Mouse (Mus musculus): Measurements from ENCODE around the gene Cd300e. TPM values are rescaled to one million over a fixed set of nuclear protein-coding genes. Genes with fewer than 3 reads are reported as not detected.

Cd300e gene
- total RNA-seq (2014; rRNA removed) (not detected in 2 replicates), polyA plus RNA-seq (2015; fragmentation: Nextera tagmentation; extraction: Ambion mirVana) (0.09 and 0.14 TPM in 2 replicates)

GRCm38 (mm10) chr11:115062077-115062476 is at the start of gene Cd300e:
TSS of gene Cd300e (minus strand) at chr11:115062177.
- Histone ChIP-seq H3K36me3 (ENCODE audit: insufficient read depth, low read length) (no peaks in the 10 kb centered on the region), H3K9ac (replicated peaks; ENCODE audit: low read length) (no peak within 1 kb of the TSS), H3K9me3 (ENCODE audit: low read length) (no peaks in the 10 kb centered on the region), H3K4me1 (ENCODE audit: insufficient read depth, low read length) (no peaks in the 10 kb centered on the region), H3K4me2 (ENCODE audit: low read depth, low read length) (no peak within 1 kb of the TSS), H3K27me3 (ENCODE audit: insufficient read depth, low read length) (no peaks in the 10 kb centered on the region), H3K4me3 (ENCODE audit: low read length) (no peak within 1 kb of the TSS), H3K27ac (no peak within 1 kb of the TSS)
- no peak for TF ChIP-seq CTCF (IDR thresholded peaks at IDR 0.05; ENCODE audit: low read depth)
- WGBS, result 23% methylated on average over 5 of the region's 5 CpGs
- no peak for ATAC-seq
- no peak for DNase-seq (ENCODE audit: low spot score)

DNA sequence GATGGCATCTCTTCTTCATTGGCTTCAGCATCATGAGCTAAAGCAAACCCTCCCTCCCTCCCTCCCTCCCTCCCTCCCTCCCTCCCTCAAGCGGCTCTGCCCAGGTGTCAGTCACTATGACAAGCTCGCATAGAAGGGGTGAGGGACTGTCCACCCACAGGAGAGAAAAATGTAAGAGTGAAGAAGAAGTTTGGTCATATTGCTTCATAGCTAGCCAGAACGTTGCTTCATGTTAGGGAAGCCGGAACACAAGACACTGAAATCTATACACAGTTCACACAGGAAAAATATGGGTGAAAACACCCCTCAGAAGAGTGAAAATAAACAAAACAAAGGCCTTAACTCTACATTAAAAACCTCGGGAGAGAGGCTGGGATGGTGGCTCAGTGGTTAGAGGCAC is 48.3 kb upstream of the Cd300e start:
- no peak for TF ChIP-seq CTCF (IDR thresholded peaks at IDR 0.05; ENCODE audit: low read depth)

DNA sequence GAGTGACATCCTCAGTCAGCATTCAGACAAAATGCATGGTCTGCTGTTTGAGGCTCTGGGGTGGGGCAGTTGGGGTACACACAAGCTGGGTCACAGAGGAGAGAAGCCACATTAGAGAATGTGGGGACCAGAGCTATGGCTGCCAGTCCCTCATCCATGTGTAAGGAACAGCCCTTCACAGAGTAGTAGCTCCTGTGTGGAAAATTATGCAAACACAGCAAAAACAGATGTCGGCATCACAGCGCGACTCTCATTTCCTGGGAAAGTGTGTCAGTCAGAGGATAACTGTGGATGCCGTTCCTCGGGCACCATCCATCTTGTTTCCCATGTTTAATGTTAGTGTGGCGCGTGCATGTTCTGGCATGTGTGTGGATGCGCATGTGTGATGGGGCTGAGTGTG is 46.2 kb upstream of the Cd300e start:
- no peak for ATAC-seq
- TF ChIP-seq CTCF (IDR thresholded peaks at IDR 0.05; ENCODE audit: low read depth), result no peak
- Histone ChIP-seq H3K9me3 (ENCODE audit: low read length) (no peaks in the 10 kb centered on the region), H3K4me2 (ENCODE audit: low read depth, low read length) (no peak overlapping the region), H3K36me3 (ENCODE audit: insufficient read depth, low read length) (no peaks in the 10 kb centered on the region), H3K9ac (replicated peaks; ENCODE audit: low read length) (no peak overlapping the region), H3K4me3 (ENCODE audit: low read length) (no peak overlapping the region), H3K27me3 (ENCODE audit: insufficient read depth, low read length) (no peaks in the 10 kb centered on the region), H3K27ac (no peak overlapping the region), H3K4me1 (ENCODE audit: insufficient read depth, low read length) (0 out of 2 replicates have a peak, but pooled peaks cover 3% of the 10 kb centered on the region)
- WGBS, result 86% methylated on average over 8 of the region's 8 CpGs
- no peak for DNase-seq (ENCODE audit: low spot score)

More for the DNA sequence above, 48.3 kb upstream of the Cd300e start:
- Histone ChIP-seq H3K4me2 (ENCODE audit: low read depth, low read length) (no peak overlapping the region), H3K9ac (replicated peaks; ENCODE audit: low read length) (no peak overlapping the region), H3K9me3 (ENCODE audit: low read length) (no peaks in the 10 kb centered on the region), H3K27ac (no peak overlapping the region), H3K36me3 (ENCODE audit: insufficient read depth, low read length) (no peaks in the 10 kb centered on the region), H3K4me1 (ENCODE audit: insufficient read depth, low read length) (0 out of 2 replicates have a peak, but pooled peaks cover 3% of the 10 kb centered on the region), H3K4me3 (ENCODE audit: low read length) (no peak overlapping the region), H3K27me3 (ENCODE audit: insufficient read depth, low read length) (no peaks in the 10 kb centered on the region)
- DNase-seq (ENCODE audit: low spot score) (no peak), ATAC-seq (no peak)
- 85% methylated on average over 4 of the region's 5 CpGs for WGBS

- TF ChIP-seq CTCF (IDR thresholded peaks at IDR 0.05; ENCODE audit: low read depth), result no peak
- no peak overlapping the region for H3K9ac ChIP-seq (replicated peaks; ENCODE audit: low read length)
- no peak overlapping the region for H3K27ac ChIP-seq
- peak; percentile 81 for DNase-seq (ENCODE audit: low spot score)
- H3K27me3 ChIP-seq (ENCODE audit: insufficient read depth, low read length), result no peaks in the 10 kb centered on the region
- H3K36me3 ChIP-seq (ENCODE audit: insufficient read depth, low read length), result no peaks in the 10 kb centered on the region
- H3K4me1 ChIP-seq (ENCODE audit: insufficient read depth, low read length), result 0 out of 2 replicates have a peak, but pooled peaks cover 3% of the 10 kb centered on the region
- no peak overlapping the region for H3K4me3 ChIP-seq (ENCODE audit: low read length)
- no peaks in the 10 kb centered on the region for H3K9me3 ChIP-seq (ENCODE audit: low read length)
- peak; percentile 58; the same call in 1 of the 2 replicates for ATAC-seq
- no peak overlapping the region for H3K4me2 ChIP-seq (ENCODE audit: low read depth, low read length)
- WGBS, result 21% methylated on average over 4 of the region's 4 CpGs
Measured at GRCm38 (mm10) chr11:115107403-115107916, 45.5 kb upstream of the Cd300e start.

DNA sequence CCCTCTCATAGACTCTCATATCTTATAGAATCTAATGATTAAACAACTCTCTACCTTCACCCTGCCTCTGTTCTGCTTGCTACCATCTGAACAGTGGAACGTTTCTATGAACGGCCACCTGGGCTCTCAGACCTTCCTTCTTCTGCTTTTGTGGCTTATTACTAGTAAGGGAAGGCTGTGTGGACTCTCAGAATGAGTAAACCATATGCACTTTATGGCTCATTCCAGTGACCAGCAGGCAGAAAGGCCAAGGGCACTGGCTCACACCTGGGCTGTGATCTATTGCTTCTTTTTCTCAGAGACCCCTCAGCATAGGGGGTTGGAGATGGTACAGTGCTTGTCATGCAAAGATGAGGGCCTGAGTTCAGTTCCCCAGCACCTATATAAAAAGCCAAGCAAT is 44.7 kb upstream of the Cd300e start:
- Histone ChIP-seq H3K9me3 (ENCODE audit: low read length) (no peaks in the 10 kb centered on the region), H3K27me3 (ENCODE audit: insufficient read depth, low read length) (no peaks in the 10 kb centered on the region), H3K4me1 (ENCODE audit: insufficient read depth, low read length) (0 out of 2 replicates have a peak, but pooled peaks cover 3% of the 10 kb centered on the region), H3K27ac (no peak overlapping the region), H3K4me3 (ENCODE audit: low read length) (no peak overlapping the region), H3K36me3 (ENCODE audit: insufficient read depth, low read length) (no peaks in the 10 kb centered on the region), H3K4me2 (ENCODE audit: low read depth, low read length) (no peak overlapping the region), H3K9ac (replicated peaks; ENCODE audit: low read length) (no peak overlapping the region)
- no peak for TF ChIP-seq CTCF (IDR thresholded peaks at IDR 0.05; ENCODE audit: low read depth)
- WGBS, result 94% methylated on average over 2 of the region's 2 CpGs
- ATAC-seq (no peak), DNase-seq (ENCODE audit: low spot score) (no peak)

- H3K9me3 ChIP-seq (ENCODE audit: low read length), result no peaks in the 10 kb centered on the region
- H3K27me3 ChIP-seq (ENCODE audit: insufficient read depth, low read length), result no peaks in the 10 kb centered on the region
- no peak for DNase-seq (ENCODE audit: low spot score)
- 69% methylated on average over 8 of the region's 8 CpGs for WGBS
- H3K36me3 ChIP-seq (ENCODE audit: insufficient read depth, low read length), result no peaks in the 10 kb centered on the region
- no peak for ATAC-seq
- H3K4me1 ChIP-seq (ENCODE audit: insufficient read depth, low read length), result 0 out of 2 replicates have a peak, but pooled peaks cover 3% of the 10 kb centered on the region
- no peak overlapping the region for H3K4me3 ChIP-seq (ENCODE audit: low read length)
- no peak overlapping the region for H3K9ac ChIP-seq (replicated peaks; ENCODE audit: low read length)
- no peak for TF ChIP-seq CTCF (IDR thresholded peaks at IDR 0.05; ENCODE audit: low read depth)
- H3K4me2 ChIP-seq (ENCODE audit: low read depth, low read length), result no peak overlapping the region
- no peak overlapping the region for H3K27ac ChIP-seq
Measured at GRCm38 (mm10) chr11:115104769-115105563, 43.0 kb upstream of the Cd300e start.
